Mouse (Mus musculus) gastrocnemius, adult 18-20 months (tissue): ENCODE measurements around the gene Arhgap33. TPM values are rescaled to one million over a fixed set of nuclear protein-coding genes. Genes with fewer than 3 reads are reported as not detected.

Source experiments
- DNase-seq: peaks from one replicate; pipeline ENCODE4 v3.0.0; 2021; ENCODE audit warnings: low spot score
- long read RNA-seq, 2 experiments: library from polyadenylated mRNA; stranded (forward); transcript quantifications; one replicate each; pipeline ENCODE4 v2.0.0; 2021
- total RNA-seq, 2 experiments: library from RNA; stranded (reverse); gene quantifications; 2 replicates each; pipeline ENCODE4 v1.2.3; 2021

The Arhgap33 gene
- under 1 TPM; 0.27 to 0.47 TPM for total RNA-seq
- long read RNA-seq, experiment 1 = 0 reads
- long read RNA-seq, experiment 2 = 0 reads

DNA sequence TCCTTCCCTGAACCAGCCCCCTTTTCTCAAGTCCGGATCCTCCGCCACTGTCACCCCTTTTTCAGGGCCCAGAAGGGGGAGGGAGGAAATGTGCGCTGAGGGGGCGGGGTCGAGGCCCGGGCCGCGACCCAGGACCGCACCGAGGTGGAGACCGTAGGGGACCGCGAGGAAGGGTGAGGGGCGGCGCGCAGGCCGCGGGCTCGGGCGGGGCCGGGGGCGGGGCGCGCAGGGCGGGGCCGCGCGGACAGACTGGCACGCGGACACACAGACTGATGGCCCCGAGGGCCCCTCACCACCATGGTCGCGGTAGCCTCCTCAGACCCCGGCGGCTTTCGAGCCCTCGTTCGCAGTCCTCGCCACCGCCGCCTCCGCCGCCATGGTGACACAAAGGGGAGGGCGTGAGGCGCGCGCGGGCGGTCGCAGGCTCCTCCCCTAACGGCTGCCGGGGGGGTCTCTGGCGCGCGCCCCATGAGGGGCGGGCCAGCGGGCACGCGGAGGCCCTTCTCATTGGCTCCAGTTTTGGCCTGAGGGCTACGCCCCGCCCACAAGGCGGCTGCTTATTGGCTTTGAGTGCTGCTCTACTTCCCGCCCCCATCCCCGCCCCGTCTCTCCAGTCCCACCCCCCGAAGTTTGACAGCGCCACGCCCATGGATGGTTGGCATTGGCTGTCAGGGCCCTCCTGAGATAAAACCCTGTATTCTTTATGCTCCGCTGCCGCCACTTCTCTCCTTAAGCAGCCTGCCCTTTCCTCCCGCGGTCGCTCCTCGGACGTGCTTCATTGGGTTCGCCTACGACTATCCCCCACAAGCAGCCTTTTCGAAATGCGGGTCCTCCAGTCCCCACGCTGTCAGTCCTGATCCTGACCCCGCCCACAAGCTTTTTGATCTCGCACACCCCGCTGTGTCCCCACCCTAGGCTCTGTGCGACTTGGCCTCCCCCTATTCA, at the start of gene Arhgap33:
Gene Arhgap33 (minus strand): TSS at position 428 of the 945 bp plus-strand sequence.
- DNase-seq = peak; percentile 92

GRCm38 (mm10) chr7:30584339-30584738, 49.5 kb upstream of the Arhgap33 start:
- no peak for DNase-seq

GRCm38 (mm10) chr7:30581547-30581946, 46.7 kb upstream of the Arhgap33 start:
- no peak for DNase-seq

GRCm38 (mm10) chr7:30579950-30580349, 45.1 kb upstream of the Arhgap33 start:
- DNase-seq = no peak

GRCm38 (mm10) chr7:30572969-30573368, 38.1 kb upstream of the Arhgap33 start:
- peak; percentile 91 for DNase-seq

- DNase-seq = no peak
Observed at GRCm38 (mm10) chr7:30572389-30572788, 37.5 kb upstream of the Arhgap33 start.

GRCm38 (mm10) chr7:30567555-30567954, 32.7 kb upstream of the Arhgap33 start:
- no peak for DNase-seq

- DNase-seq = no peak
Observed at GRCm38 (mm10) chr7:30566033-30566432, 31.2 kb upstream of the Arhgap33 start.

GRCm38 (mm10) chr7:30564970-30565571, 30.2 kb upstream of the Arhgap33 start, which contains the start of gene Igflr1:
Gene Igflr1, plus strand, starts transcription at chr7:30565427.
- no peak for DNase-seq

DNA sequence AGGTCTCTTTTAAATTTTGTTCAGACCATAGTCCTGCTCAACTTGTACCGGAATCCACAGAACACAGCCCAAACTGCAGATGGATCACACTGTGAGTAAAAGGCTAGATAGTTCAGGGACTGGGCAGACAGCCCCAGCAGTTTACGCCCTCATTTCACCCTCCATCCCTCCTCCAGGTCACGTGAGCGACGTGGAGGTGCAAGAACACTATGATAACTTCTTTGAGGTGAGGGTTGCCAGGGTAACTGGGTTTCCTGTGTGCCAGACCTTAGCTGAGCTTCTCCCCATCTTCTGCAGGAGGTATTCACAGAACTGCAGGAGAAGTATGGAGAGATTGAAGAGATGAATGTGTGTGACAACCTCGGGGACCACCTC, 29.0 kb upstream of the Arhgap33 start:
- no peak for DNase-seq

GRCm38 (mm10) chr7:30563117-30563905, 28.5 kb upstream of the Arhgap33 start, which contains the start of the genes U2af1l4, Gm49396 and Psenen:
Gene U2af1l4, plus strand, starts transcription at chr7:30563301.
Gene Gm49396, plus strand, starts transcription at chr7:30563344.
Gene Psenen, minus strand, starts transcription at chr7:30563627.
- peak; percentile 97 for DNase-seq

DNA sequence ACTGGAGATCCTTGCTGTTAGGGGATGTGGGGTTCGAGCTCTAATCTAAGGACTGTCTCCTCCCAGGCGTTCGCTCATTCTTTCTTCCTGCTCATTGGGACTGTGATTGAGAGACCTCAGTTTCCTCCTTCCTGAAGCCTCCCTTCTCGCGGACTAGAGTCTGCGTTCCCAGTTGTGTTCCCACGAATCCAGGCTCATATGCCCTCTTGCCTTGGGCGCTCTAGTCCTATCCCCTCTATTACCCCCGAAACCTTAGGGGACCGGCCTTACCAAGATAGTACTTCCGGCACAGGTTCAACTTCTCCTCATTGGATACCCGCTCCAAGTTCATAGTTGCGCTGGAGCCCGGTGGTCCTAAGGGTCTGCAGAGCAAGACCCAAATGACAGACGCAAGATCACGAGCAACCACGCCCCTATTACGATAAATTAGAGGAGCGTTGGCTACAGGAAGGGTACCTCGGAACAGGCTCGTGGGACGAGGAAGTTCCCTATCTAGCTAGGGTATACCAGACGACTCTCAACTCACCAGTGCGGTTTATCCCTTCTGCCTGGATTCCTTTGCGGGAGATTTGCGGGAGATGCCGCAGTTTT, 27.8 kb upstream of the Arhgap33 start:
- no peak for DNase-seq

DNA sequence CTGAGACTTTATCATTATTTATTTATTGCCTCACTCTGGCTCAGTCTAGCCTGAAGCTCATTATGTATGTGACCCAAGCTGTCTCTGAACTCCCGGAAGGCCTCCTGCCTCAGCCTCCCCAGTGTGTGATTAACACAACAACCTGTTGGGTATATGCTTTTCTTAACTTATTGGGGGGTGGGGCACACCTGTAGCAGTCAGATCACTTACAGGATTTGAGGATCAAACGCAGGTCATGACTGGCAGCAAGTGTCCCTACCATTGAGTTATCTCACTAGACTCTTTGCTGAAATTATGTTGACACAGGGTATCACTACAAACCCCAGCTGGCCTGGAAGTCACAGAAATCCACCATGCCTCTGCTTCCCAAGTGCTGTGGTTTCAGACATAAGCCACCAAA, 25.4 kb upstream of the Arhgap33 start:
- DNase-seq = no peak

GRCm38 (mm10) chr7:30559443-30559954, 24.6 kb upstream of the Arhgap33 start, which contains the start of gene Lin37:
Gene Lin37, minus strand, starts transcription at chr7:30559838.
- DNase-seq = peak; percentile 98

DNA sequence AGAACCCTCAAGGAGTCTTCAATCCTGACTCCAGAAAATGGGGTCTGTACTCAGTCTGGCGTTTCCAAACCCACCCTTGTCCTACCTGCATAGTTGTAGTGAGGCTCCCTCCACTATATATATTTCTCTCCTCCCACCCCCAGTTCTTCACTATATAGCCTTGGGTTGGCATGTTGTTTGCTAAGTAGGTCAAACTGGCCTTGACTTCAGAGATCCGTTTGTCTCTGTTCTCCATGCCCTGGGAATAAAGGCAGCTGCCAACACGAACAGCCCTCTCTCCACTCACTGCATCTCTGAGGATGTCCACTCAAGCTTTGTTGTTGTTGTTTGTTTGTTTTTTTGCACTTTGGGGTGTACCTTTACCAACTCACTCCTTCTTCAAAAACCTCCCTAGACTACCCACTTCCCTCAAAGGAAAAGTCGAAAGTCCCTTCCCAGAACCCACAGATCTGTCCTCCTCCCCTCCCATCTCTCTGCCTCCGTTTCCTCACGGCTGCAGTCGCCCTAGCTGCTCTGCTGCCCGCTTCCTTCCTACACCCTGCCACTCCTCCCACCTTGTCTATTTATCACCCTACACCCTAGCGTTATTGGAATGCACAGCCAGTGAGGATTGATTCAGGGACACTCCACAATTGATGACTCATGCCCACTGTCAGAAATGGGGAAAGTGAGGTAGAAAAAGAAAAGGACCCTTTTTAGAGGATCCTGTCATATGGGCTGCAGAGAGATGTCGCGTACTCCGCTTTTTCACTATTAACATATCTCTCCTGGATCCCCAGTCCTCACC, 24.0 kb upstream of the Arhgap33 start:
- DNase-seq = no peak

DNA sequence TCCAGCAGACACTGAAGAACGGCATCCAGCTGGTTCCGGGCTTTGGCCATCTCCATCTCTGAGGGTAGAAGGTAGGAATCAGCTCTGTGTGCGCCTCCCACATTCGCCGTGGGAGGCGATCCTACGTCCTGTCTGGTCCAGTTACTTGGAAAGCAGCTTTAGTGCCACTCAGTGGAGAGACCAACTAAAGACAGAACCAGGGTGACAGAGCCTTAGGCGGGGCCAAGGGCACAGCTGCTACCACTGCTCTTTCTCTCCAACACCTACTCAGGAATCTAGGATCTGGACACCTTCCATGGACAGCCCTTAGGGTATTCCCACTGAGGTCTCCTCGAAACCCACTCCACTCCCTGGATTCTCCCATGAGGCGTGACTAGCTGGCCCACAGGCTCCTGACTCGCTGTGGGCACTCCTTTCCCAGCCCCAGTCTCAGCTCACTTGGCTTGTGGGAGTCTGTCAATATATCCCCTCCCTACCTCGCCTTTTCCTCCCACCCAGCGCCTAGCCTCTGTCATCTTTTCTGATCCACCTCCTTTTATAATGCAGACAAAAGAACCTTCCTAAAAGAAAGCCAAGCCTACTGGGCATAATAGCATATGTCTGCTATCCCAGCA, 23.1 kb upstream of the Arhgap33 start:
- DNase-seq = no peak

- no peak for DNase-seq
Observed at GRCm38 (mm10) chr7:30556894-30557536, 22.2 kb upstream of the Arhgap33 start.

DNA sequence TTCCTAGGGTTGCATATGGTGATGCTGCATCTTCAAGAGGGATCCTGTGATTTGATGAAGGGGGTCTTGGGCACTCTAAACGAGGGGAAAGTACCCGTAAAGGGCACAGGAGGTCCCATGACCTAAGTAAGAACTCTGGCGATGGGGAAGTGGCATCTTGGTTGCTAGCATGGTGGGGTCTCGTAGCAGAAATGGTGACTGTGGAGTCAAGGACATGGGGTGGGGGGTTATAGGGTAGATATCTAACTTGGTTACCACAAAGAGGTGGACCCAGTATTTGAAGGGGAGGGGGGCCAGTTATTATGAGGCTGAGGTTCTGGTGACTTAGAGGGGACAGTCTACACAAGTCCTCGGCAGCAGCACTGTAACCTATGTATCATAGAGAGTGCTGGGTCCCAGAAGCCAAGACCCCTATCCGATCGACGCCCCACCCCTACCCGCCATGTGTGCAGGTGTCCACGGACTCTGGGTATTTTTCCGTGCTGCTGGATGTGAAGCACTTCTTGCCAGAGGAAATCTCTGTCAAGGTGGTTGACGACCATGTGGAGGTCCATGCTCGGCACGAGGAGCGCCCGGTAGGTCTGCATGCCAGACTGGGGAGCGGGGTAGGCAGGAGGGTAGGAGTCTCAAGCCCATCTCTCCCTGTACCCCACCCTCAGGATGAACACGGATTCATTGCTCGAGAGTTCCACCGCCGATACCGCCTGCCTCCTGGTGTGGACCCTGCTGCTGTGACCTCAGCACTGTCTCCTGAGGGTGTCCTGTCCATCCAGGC, 19.1 kb upstream of the Arhgap33 start:
- no peak for DNase-seq
